Mouse (Mus musculus): Measurements from ENCODE around the gene Selenoh.

Selenoh gene

GRCm38 (mm10) chr2:84670569-84670933 is at the start of gene Selenoh:
Gene Selenoh (minus strand): TSS chr2:84670770.
- DNase-seq (ENCODE audit: extremely low read depth, insufficient read length, low spot score), result no peak

- DNase-seq (ENCODE audit: extremely low read depth, insufficient read length, low spot score), result no peak
These were observed 46.8 kb upstream of the Selenoh start for GRCm38 (mm10) chr2:84717357-84717756.

GRCm38 (mm10) chr2:84716423-84717355 is 46.1 kb upstream of the Selenoh start:
- peak; percentile 41 for DNase-seq (ENCODE audit: extremely low read depth, insufficient read length, low spot score)

- DNase-seq (ENCODE audit: extremely low read depth, insufficient read length, low spot score), result no peak
These were observed 45.2 kb upstream of the Selenoh start for GRCm38 (mm10) chr2:84715562-84716361.

- DNase-seq (ENCODE audit: extremely low read depth, insufficient read length, low spot score), result peak; percentile 98
These were observed 44.4 kb upstream of the Selenoh start, which contains the start of gene Zdhhc5 for GRCm38 (mm10) chr2:84714811-84715561. Gene Zdhhc5 (minus strand): TSS chr2:84715180.

GRCm38 (mm10) chr2:84714422-84714810 is 43.8 kb upstream of the Selenoh start:
- no peak for DNase-seq (ENCODE audit: extremely low read depth, insufficient read length, low spot score)

- DNase-seq (ENCODE audit: extremely low read depth, insufficient read length, low spot score), result no peak
These were observed 41.3 kb upstream of the Selenoh start for GRCm38 (mm10) chr2:84711898-84712297.

- no peak for DNase-seq (ENCODE audit: extremely low read depth, insufficient read length, low spot score)
These were observed 37.0 kb upstream of the Selenoh start for GRCm38 (mm10) chr2:84707523-84707922.

- no peak for DNase-seq (ENCODE audit: extremely low read depth, insufficient read length, low spot score)
These were observed 34.7 kb upstream of the Selenoh start for GRCm38 (mm10) chr2:84705295-84705694.

- no peak for DNase-seq (ENCODE audit: extremely low read depth, insufficient read length, low spot score)
These were observed 33.8 kb upstream of the Selenoh start for GRCm38 (mm10) chr2:84704329-84704728.

GRCm38 (mm10) chr2:84703497-84703896 is 32.9 kb upstream of the Selenoh start:
- no peak for DNase-seq (ENCODE audit: extremely low read depth, insufficient read length, low spot score)

- no peak for DNase-seq (ENCODE audit: extremely low read depth, insufficient read length, low spot score)
These were observed 24.6 kb upstream of the Selenoh start for GRCm38 (mm10) chr2:84695007-84695695.

GRCm38 (mm10) chr2:84690050-84690449 is 19.5 kb upstream of the Selenoh start:
- DNase-seq (ENCODE audit: extremely low read depth, insufficient read length, low spot score), result no peak

GRCm38 (mm10) chr2:84688080-84688844 is 17.7 kb upstream of the Selenoh start:
- no peak for DNase-seq (ENCODE audit: extremely low read depth, insufficient read length, low spot score)

- no peak for DNase-seq (ENCODE audit: extremely low read depth, insufficient read length, low spot score)
These were observed 12.1 kb upstream of the Selenoh start for GRCm38 (mm10) chr2:84682605-84683183.

- no peak for DNase-seq (ENCODE audit: extremely low read depth, insufficient read length, low spot score)
These were observed 8.4 kb upstream of the Selenoh start, which contains the start of gene Tmx2 for GRCm38 (mm10) chr2:84679016-84679415. Gene Tmx2 (minus strand): TSS chr2:84679140.

- DNase-seq (ENCODE audit: extremely low read depth, insufficient read length, low spot score), result peak; percentile 85
These were observed 7.7 kb upstream of the Selenoh start, which contains the start of the genes Gm28635 and Med19 for GRCm38 (mm10) chr2:84677968-84678880. Gene Gm28635 (minus strand): TSS chr2:84678041. Gene Med19 (plus strand): TSS chr2:84678402.
